Mouse (Mus musculus) midbrain, embryonic 14.5 days (tissue): ENCODE data around the gene Mapk10. TPM values are rescaled to one million over a fixed set of nuclear protein-coding genes. Genes with fewer than 3 reads are reported as not detected.

ENCODE experiments used
- ATAC-seq: fragments of 200-750 bp; cut with Nextera tagmentation; 2 replicates; pipeline ENCODE4 v1.8.0; 2017; ENCODE audit warnings: moderate number of reproducible peaks, moderate library complexity; ENCODE audit not compliant: low FRiP score, low TSS enrichment
- DNase-seq: peaks from one replicate; pipeline ENCODE4 v3.0.0-alpha.2; 2015
- H3K27ac ChIP-seq: fragments of 300-500 bp; sonication (generic); replicated peaks from 2 replicates; pipeline ENCODE4 v1.5.1; 2014; ENCODE audit warnings: mild to moderate bottlenecking, low read depth, low read length, moderate library complexity
- H3K27me3 ChIP-seq: fragments of 300-500 bp; sonication (generic); 2 replicates; pipeline ENCODE4 v1.6.1; 2014; ENCODE audit warnings: low read length, control low read depth, mixed read lengths; ENCODE audit not compliant: control insufficient read depth, insufficient read depth
- H3K36me3 ChIP-seq: fragments of 300-500 bp; sonication (generic); 2 replicates; pipeline ENCODE4 v1.6.1; 2014; ENCODE audit warnings: low read length, control low read depth; ENCODE audit not compliant: control insufficient read depth, insufficient read depth
- H3K4me1 ChIP-seq: fragments of 300-500 bp; sonication (generic); 2 replicates; pipeline ENCODE4 v1.6.1; 2014; ENCODE audit warnings: mild to moderate bottlenecking, antibody characterized with exemption, low read length, control low read depth; ENCODE audit not compliant: control insufficient read depth, insufficient read depth
- H3K4me2 ChIP-seq: fragments of 300-500 bp; sonication (generic); 2 replicates; pipeline ENCODE4 v1.6.1; 2014; ENCODE audit warnings: mild to moderate bottlenecking, low read length, moderate library complexity
- H3K4me3 ChIP-seq: fragments of 300-500 bp; sonication (generic); replicated peaks from 2 replicates; pipeline ENCODE4 v1.5.1; 2014; ENCODE audit warnings: low read depth, low read length
- H3K9ac ChIP-seq: fragments of 300-500 bp; sonication (generic); replicated peaks from 2 replicates; pipeline ENCODE4 v1.6.1; 2014; ENCODE audit warnings: mild to moderate bottlenecking, low read length, moderate library complexity
- H3K9me3 ChIP-seq: fragments of 300-500 bp; sonication (generic); 2 replicates; pipeline ENCODE4 v1.6.1; 2016; ENCODE audit warnings: low read length, control low read depth, mixed read lengths; ENCODE audit not compliant: control insufficient read depth
- WGBS: fragments of 180-500 bp; shearing (Covaris S2); extraction: QIAGEN DNeasy Blood & Tissue Kit; methylation state at CpG from one replicate; pipeline ENCODE4 v1.1.7; 2014; 5-methylcytosine and 5-hydroxymethylcytosine counted together
- polyA plus RNA-seq: library from polyadenylated mRNA; unstranded; fragments of >200 nt; fragmentation: Nextera tagmentation; extraction: Ambion mirVana; gene quantifications from 2 replicates; pipeline ENCODE4 v1.2.1, GENCODE M21; 2014

The Mapk10 gene
- polyA plus RNA-seq, 1 experiment from 2014 or later: 132 TPM

DNA sequence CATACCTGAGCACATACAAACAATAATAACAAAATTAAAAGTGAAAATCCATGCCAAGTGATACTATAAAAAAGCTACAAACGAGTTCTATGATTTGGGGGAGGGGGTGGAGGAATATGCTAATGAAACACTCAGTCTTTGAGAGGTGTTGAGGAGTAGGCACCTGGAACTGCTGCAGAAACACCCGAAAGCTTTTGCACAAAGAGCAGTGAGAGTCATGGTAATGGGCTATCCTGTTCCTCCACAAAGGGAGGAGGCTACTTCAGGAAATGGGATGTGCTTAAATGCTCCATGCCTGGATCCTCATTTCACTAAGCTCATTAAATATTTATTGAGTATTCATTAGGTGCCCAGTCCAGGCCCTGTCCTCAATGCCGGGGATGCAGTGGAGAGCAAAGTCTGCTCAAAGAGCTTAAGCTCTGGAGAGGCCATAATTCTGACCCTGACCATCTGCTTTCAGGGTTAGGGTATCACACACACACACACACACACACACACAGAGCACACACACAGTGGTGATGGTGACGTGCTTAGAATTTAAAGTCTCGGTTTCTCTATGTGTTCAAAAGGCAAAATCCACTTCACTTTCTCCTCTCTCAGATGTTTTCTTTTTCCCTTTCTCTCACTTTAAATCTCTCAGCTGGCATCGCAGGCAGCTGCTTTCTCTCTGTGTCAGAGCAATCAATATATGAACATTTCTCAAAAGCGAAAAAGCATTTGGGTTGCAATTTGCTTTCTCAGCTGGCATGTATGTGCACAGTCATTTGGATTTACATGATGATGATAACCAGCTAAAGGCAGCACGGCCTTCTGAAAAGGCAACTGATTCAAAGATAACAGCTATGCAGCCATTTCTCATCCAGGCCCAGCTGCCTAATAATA, 50.6 kb downstream of the Mapk10 start:
- Histone ChIP-seq H3K9me3 (no peaks in the 10 kb centered on the region), H3K4me3 (no peak overlapping the region), H3K27me3 (no peaks in the 10 kb centered on the region), H3K4me2 (peak overlapping the region; percentile 35), H3K36me3 (no peaks in the 10 kb centered on the region), H3K4me1 (peaks cover 32% of the 10 kb centered on the region), H3K27ac (peak overlapping the region; percentile 89), H3K9ac (0 out of 2 replicates have a peak overlapping the region, but pooled peaks have one; percentile 16)
- DNase-seq (peak; percentile 77), ATAC-seq (peak; percentile 78)
- 19% methylated on average over 8 of the region's 8 CpGs for WGBS

DNA sequence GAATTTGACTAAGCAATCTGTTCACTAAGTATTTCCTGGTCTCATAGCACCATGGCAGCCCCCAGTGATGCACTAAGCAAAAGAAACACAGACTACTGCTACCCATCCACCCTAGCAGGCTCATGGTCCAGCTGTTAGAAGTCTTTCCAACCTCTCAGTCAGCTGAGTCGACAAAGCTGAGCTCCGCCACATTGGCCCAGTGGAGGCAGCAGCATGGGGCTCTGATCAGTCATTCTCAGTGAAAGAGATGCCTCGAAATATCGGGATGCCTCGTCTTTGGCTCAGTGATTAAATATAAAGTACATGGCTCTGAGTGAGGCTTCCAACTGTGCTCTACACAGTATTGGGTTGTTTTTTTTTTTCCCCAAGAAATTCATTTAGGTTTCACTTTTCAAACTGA, 70.2 kb downstream of the Mapk10 start:
- WGBS: 51% methylated on average over 5 of the region's 5 CpGs
- DNase-seq: no peak

DNA sequence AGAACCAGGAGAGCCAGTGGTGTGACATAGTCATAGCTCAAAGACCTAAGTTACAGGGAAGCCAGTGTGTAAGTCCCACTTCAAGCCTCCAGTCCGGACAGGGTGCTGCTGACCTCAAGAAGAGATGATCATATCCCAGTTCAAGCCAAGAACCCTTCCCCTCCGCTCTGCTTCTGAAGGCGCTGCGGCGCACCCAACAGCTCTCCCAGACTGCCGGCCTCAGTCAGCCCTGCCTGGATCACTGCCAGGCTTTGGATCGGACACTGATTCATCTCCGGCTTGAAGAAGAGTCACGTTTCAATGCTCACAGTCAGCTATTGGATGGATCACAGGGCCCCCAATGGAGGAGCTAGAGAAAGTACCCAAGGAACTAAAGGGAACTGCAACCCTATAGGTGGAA, 76.3 kb downstream of the Mapk10 start:
- Histone ChIP-seq H3K4me1 (no peaks in the 10 kb centered on the region), H3K27me3 (no peaks in the 10 kb centered on the region), H3K9ac (no peak overlapping the region), H3K4me3 (no peak overlapping the region), H3K9me3 (no peaks in the 10 kb centered on the region), H3K36me3 (no peaks in the 10 kb centered on the region), H3K4me2 (no peak overlapping the region), H3K27ac (no peak overlapping the region)
- WGBS: 72% methylated on average over 9 of the region's 9 CpGs
- DNase-seq: peak; percentile 20
- no peak for ATAC-seq

More for the DNA sequence above, 70.2 kb downstream of the Mapk10 start:
- H3K9ac ChIP-seq: no peak overlapping the region
- H3K27me3 ChIP-seq: no peaks in the 10 kb centered on the region
- no peak overlapping the region for H3K4me3 ChIP-seq
- no peaks in the 10 kb centered on the region for H3K4me1 ChIP-seq
- H3K9me3 ChIP-seq: no peaks in the 10 kb centered on the region
- H3K4me2 ChIP-seq: no peak overlapping the region
- H3K36me3 ChIP-seq: no peaks in the 10 kb centered on the region
- ATAC-seq: no peak
- no peak overlapping the region; the same call in 1 of the 2 replicates for H3K27ac ChIP-seq

DNA sequence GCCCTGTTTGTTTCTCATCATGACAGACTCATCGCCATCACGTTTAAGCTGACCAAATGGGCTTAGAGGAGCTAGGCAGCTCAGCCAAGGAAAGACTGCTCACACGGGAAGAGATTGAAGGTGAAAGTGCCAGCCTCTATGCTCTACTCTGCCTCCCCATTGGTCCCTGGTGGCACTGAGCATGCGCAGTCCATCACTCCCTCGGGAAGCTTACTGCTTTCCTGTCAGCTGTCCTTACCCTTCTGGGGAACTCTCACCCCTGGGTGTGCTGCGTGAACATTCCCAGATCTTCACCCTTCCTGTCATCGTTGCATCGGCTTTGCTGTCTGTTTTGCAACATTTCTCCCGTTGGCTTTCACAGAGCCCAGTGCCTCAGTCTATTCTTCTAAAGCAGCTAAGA, 77.5 kb downstream of the Mapk10 start:
- WGBS: 82% methylated on average over 9 of the region's 9 CpGs
- Histone ChIP-seq H3K4me3 (no peak overlapping the region), H3K4me1 (no peaks in the 10 kb centered on the region), H3K9me3 (no peaks in the 10 kb centered on the region), H3K27ac (no peak overlapping the region), H3K9ac (no peak overlapping the region), H3K4me2 (no peak overlapping the region), H3K36me3 (no peaks in the 10 kb centered on the region), H3K27me3 (no peaks in the 10 kb centered on the region)
- ATAC-seq: no peak
- DNase-seq: no peak

DNA sequence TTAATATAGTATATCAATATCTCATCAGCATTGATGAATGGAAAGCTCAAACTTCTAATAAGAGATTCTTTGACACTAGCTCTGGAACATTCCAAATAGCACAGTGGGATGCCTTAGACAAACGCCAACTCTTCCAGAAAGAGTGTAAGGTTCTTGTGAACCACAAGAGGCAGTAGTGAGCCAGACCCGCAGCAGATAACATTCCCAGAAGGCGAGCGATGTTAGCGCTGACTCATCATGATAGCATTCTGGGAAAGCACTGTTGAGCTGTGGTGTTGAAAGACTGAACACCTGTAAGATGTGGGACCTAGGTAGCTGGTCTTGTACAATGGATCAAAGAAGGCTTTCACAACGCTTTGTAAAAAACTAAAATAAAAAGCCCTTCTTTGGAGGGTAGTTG, 78.3 kb downstream of the Mapk10 start:
- DNase-seq (no peak), ATAC-seq (no peak)
- no peak overlapping the region for H3K9ac ChIP-seq
- H3K27ac ChIP-seq: no peak overlapping the region
- no peak overlapping the region for H3K4me2 ChIP-seq
- 84% methylated on average over 6 of the region's 6 CpGs for WGBS
- no peaks in the 10 kb centered on the region for H3K27me3 ChIP-seq
- H3K4me1 ChIP-seq: no peaks in the 10 kb centered on the region
- H3K4me3 ChIP-seq: no peak overlapping the region
- H3K9me3 ChIP-seq: no peaks in the 10 kb centered on the region
- H3K36me3 ChIP-seq: no peaks in the 10 kb centered on the region

DNA sequence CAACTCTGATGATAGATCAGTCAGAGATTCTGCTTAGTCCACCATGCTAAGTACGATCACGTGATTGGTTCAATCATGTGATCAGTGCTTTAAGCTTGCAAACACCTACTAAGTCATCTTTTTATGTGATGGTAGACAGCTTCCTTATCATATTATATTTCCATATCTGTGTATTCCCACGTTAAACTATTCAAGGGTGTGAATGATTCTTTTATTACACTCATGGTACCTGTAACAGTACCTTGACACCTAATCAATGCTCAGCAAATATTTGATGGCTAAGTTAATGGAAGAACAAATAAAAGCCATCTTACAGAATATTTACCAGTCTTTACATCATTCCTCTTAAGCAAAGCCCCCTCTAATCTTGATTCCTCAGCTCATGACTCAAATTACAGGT, 91.5 kb downstream of the Mapk10 start:
- Histone ChIP-seq H3K9me3 (no peaks in the 10 kb centered on the region), H3K27me3 (no peaks in the 10 kb centered on the region), H3K4me3 (no peak overlapping the region), H3K4me1 (no peaks in the 10 kb centered on the region), H3K27ac (no peak overlapping the region), H3K9ac (no peak overlapping the region), H3K4me2 (no peak overlapping the region), H3K36me3 (no peaks in the 10 kb centered on the region)
- ATAC-seq (no peak), DNase-seq (no peak)
- WGBS: 89% methylated on average over 3 of the region's 3 CpGs

DNA sequence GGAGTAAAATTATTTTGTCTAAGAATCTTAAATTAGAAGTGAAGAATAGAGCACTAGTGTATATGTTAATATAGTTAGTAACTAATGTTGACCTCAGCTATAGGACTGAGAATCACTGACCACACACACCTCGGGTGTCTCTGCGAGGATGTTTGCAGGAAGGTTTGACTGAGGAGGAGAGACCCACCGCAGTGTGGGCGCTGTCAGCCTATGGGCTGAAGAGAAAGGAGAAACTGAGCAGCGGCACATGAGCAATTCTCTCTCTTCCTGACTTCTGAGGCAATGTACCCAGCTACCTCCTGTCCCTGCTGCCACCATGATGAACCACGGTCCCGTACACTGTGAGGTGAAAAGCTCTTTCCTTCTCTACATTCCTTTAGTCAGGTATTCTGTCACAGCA, 95.6 kb downstream of the Mapk10 start:
- Histone ChIP-seq H3K4me3 (no peak overlapping the region), H3K4me2 (no peak overlapping the region), H3K9ac (no peak overlapping the region), H3K9me3 (no peaks in the 10 kb centered on the region), H3K27ac (no peak overlapping the region), H3K4me1 (no peaks in the 10 kb centered on the region), H3K36me3 (no peaks in the 10 kb centered on the region), H3K27me3 (no peaks in the 10 kb centered on the region)
- DNase-seq (no peak), ATAC-seq (no peak)
- 96% methylated on average over 7 of the region's 7 CpGs for WGBS

DNA sequence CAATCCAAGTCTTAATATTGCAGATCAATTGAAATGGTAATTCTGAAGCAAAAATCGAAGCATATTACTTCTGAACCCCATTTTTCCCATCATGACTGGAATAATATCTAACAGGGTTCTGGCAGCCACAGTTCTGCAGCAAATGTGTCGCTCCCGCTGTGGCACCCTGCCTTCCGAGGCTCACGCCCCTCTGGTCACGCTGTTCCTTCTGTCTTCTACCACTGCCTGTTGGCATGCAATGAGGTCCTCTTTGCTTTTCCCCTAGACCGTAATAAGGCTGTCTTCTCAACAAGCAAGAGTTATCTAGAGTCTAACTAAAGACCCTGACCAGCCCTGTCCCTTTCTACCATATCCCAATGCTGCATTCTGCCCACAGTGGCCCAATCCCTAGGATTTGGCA, 98.7 kb downstream of the Mapk10 start:
- Histone ChIP-seq H3K27me3 (no peaks in the 10 kb centered on the region), H3K4me2 (no peak overlapping the region), H3K4me3 (no peak overlapping the region), H3K9ac (no peak overlapping the region), H3K4me1 (no peaks in the 10 kb centered on the region), H3K9me3 (no peaks in the 10 kb centered on the region), H3K36me3 (no peaks in the 10 kb centered on the region), H3K27ac (no peak overlapping the region)
- DNase-seq: no peak
- no peak for ATAC-seq
- 94% methylated on average over 7 of the region's 7 CpGs for WGBS

DNA sequence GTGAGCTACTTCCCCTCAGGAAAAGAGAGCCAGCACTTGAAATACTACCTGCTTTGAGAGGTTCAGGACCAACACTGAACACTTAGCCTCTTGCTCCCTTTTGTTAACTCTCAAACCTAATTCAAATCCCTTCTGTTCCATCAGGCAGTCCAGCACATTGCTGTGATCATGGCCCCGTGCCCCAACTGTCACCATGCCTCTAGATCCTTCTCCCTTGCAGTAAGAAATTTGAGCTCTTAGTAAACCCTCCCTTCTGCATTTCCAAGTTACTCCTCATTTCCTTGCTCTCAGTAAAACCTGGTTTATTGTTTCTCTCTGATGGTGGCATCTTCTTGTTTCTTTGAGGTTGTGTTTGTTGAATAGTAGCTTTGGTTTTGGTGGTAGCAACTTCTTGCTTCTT, 101.7 kb downstream of the Mapk10 start:
- ATAC-seq: no peak

More for the DNA sequence above, 101.7 kb downstream of the Mapk10 start:
- WGBS: 93% methylated on average over 1 of the region's 1 CpGs
- DNase-seq: no peak
- Histone ChIP-seq H3K4me1 (no peaks in the 10 kb centered on the region), H3K4me2 (no peak overlapping the region), H3K4me3 (no peak overlapping the region), H3K36me3 (no peaks in the 10 kb centered on the region), H3K9me3 (no peaks in the 10 kb centered on the region), H3K27me3 (no peaks in the 10 kb centered on the region), H3K9ac (no peak overlapping the region), H3K27ac (no peak overlapping the region)
